Mouse (Mus musculus): Measurements from ENCODE around the gene Kif23.

DNA sequence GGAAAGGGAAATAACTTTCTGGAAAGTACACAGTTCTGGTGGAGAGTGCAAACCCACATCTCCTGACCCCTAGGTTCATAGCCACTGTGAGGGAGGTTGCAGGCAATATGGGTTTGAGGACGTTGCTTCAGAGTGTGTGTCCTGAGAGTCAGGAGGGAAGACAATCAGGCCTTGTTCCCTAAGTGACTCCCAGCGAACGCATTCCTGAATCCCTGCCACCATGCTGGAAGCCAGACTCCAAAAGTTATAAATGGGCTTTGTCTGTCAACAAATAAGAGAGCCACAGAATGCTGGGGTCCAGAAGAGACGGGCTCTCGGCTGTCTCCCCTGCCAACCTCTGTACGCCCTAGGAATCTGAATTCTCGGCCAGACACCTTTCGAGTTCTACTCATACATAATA is 56.7 kb downstream of the Kif23 start:
- TF ChIP-seq CTCF (IDR thresholded peaks at IDR 0.05; ENCODE audit: borderline replicate concordance, extremely low read depth, insufficient read depth, insufficient read length) (no peak), POLR2A (IDR thresholded peaks at IDR 0.05; ENCODE audit: borderline replicate concordance, extremely low read depth, insufficient read depth, insufficient read length, poor library complexity, severe bottlenecking) (no peak)

All from brain, embryonic 14.5 days (tissue).